Mouse (Mus musculus): ENCODE measurements around the gene Bcar3. TPM values are rescaled to one million over a fixed set of nuclear protein-coding genes. Genes with fewer than 3 reads are reported as not detected.

Gene Bcar3
- polyA plus RNA-seq, 1 experiment, result 8.2 TPM

GRCm38 (mm10) chr3:122371646-122372341 lies 77.9 kb downstream of the Bcar3 start:
- no peak for TF ChIP-seq POLR2A (IDR thresholded peaks at IDR 0.05; ENCODE audit: control insufficient read depth, extremely low read depth, insufficient read depth, low read length, poor library complexity)
- no peak for TF ChIP-seq CTCF (IDR thresholded peaks at IDR 0.05; ENCODE audit: borderline replicate concordance, control insufficient read depth, extremely low read depth, insufficient read depth, low read length, poor library complexity)
- 94% methylated on average over 8 of the region's 8 CpGs for WGBS
- H3K4me1 ChIP-seq (replicated peaks; ENCODE audit: control insufficient read depth, insufficient read depth, low read length), result no peaks in the 10 kb centered on the region
- H3K27ac ChIP-seq (ENCODE audit: control insufficient read depth, insufficient read depth, low read length), result no peak overlapping the region
- H3K4me3 ChIP-seq (ENCODE audit: control insufficient read depth, insufficient read depth, low read length), result no peak overlapping the region
- no peaks in the 10 kb centered on the region for H3K36me3 ChIP-seq (ENCODE audit: control insufficient read depth, insufficient read depth, low read length)
- no peaks in the 10 kb centered on the region for H3K27me3 ChIP-seq (ENCODE audit: control insufficient read depth, insufficient read depth, low read length)
- no peak for DNase-seq

DNA sequence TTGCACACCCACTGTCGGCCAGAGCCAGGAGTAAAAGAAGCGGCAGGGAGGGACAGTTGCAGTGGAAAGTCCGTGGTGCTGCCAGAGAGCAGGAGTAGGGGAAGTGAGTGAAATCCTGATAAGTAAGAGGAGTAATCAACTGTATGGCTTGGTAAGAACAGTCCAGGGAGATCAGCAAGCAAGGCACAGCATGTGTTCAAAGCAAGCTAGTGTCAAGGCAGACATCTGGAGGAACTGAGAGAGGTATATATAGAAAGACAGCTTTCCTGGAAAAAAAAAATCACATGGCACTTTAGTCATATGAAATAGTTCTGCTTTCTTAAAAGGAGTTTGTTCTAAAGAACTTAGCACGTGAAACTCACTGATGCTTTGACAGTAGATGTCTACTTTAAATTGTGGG lies 78.7 kb downstream of the Bcar3 start:
- WGBS, result 45% methylated on average over 4 of the region's 4 CpGs
- TF ChIP-seq POLR2A (IDR thresholded peaks at IDR 0.05; ENCODE audit: control insufficient read depth, extremely low read depth, insufficient read depth, low read length, poor library complexity) (no peak), CTCF (IDR thresholded peaks at IDR 0.05; ENCODE audit: borderline replicate concordance, control insufficient read depth, extremely low read depth, insufficient read depth, low read length, poor library complexity) (no peak)
- no peak for DNase-seq

DNA sequence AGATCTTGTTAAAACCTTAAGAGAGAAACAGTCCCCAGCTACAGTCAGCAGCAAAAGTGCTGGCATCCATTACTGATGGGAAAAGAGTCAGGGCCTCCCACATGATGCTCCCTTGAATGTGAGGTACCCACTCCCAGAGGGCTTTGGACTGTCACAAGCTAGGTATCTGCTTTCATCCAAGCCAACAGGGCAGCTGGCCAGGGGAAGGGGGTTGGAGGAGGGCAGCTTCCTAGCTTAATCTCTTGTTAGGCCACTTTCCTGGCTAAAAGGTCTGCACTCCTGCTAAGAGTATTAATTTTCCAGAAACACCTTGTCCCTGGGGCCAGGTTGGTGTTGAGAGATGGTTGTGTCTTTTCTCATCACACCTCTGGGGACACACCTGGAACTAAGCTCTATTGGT lies 82.1 kb downstream of the Bcar3 start:
- no peak for DNase-seq
- TF ChIP-seq CTCF (IDR thresholded peaks at IDR 0.05; ENCODE audit: borderline replicate concordance, control insufficient read depth, extremely low read depth, insufficient read depth, low read length, poor library complexity) (no peak), POLR2A (IDR thresholded peaks at IDR 0.05; ENCODE audit: control insufficient read depth, extremely low read depth, insufficient read depth, low read length, poor library complexity) (no peak)
- no peak overlapping the region for H3K4me3 ChIP-seq (ENCODE audit: control insufficient read depth, insufficient read depth, low read length)
- no peaks in the 10 kb centered on the region for H3K36me3 ChIP-seq (ENCODE audit: control insufficient read depth, insufficient read depth, low read length)
- no peaks in the 10 kb centered on the region for H3K4me1 ChIP-seq (replicated peaks; ENCODE audit: control insufficient read depth, insufficient read depth, low read length)
- H3K27me3 ChIP-seq (ENCODE audit: control insufficient read depth, insufficient read depth, low read length), result no peaks in the 10 kb centered on the region
- H3K27ac ChIP-seq (ENCODE audit: control insufficient read depth, insufficient read depth, low read length), result no peak overlapping the region

More for the DNA sequence above, 78.7 kb downstream of the Bcar3 start:
- no peaks in the 10 kb centered on the region for H3K36me3 ChIP-seq (ENCODE audit: control insufficient read depth, insufficient read depth, low read length)
- H3K4me1 ChIP-seq (replicated peaks; ENCODE audit: control insufficient read depth, insufficient read depth, low read length), result no peaks in the 10 kb centered on the region
- H3K27me3 ChIP-seq (ENCODE audit: control insufficient read depth, insufficient read depth, low read length), result no peaks in the 10 kb centered on the region
- H3K27ac ChIP-seq (ENCODE audit: control insufficient read depth, insufficient read depth, low read length), result no peak overlapping the region
- no peak overlapping the region for H3K4me3 ChIP-seq (ENCODE audit: control insufficient read depth, insufficient read depth, low read length)

GRCm38 (mm10) chr3:122376412-122376831 lies 82.5 kb downstream of the Bcar3 start:
- Histone ChIP-seq H3K27ac (ENCODE audit: control insufficient read depth, insufficient read depth, low read length) (no peak overlapping the region), H3K4me3 (ENCODE audit: control insufficient read depth, insufficient read depth, low read length) (no peak overlapping the region), H3K36me3 (ENCODE audit: control insufficient read depth, insufficient read depth, low read length) (no peaks in the 10 kb centered on the region), H3K4me1 (replicated peaks; ENCODE audit: control insufficient read depth, insufficient read depth, low read length) (no peaks in the 10 kb centered on the region), H3K27me3 (ENCODE audit: control insufficient read depth, insufficient read depth, low read length) (no peaks in the 10 kb centered on the region)
- DNase-seq, result no peak
- WGBS, result 86% methylated on average over 10 of the region's 10 CpGs
- no peak for TF ChIP-seq CTCF (IDR thresholded peaks at IDR 0.05; ENCODE audit: borderline replicate concordance, control insufficient read depth, extremely low read depth, insufficient read depth, low read length, poor library complexity)
- TF ChIP-seq POLR2A (IDR thresholded peaks at IDR 0.05; ENCODE audit: control insufficient read depth, extremely low read depth, insufficient read depth, low read length, poor library complexity), result no peak

DNA sequence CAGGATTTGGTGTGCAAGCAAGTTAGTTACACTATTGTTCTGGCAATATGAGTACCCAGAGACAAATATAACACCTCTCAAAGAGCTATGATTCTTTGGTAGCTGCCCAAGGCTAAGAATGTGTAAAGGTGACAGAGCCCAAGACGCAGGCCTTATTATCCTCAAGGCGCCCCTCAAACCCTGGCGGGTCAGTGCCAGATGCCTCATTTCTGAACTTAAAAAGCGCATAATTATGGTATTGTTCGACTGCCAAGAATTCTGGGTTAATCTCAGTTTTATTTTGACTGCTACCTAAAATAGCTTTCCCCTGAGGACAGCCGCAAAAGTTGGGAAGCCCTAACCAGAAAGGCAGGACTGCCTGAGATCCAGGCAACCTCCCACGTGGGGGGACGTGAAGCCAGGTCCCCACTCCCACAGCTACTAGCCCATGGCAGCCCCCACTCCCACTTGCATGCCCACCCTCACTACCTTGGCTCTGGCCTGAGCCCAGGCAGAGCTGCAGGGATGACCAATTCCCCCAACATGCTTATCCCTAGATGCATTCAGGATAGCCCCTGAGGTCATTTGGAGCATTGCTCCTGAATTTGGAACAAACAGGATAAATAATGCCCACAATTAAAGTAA lies 83.0 kb downstream of the Bcar3 start:
- H3K4me1 ChIP-seq (replicated peaks; ENCODE audit: control insufficient read depth, insufficient read depth, low read length), result no peaks in the 10 kb centered on the region
- H3K36me3 ChIP-seq (ENCODE audit: control insufficient read depth, insufficient read depth, low read length), result no peaks in the 10 kb centered on the region
- 93% methylated on average over 8 of the region's 8 CpGs for WGBS
- H3K27me3 ChIP-seq (ENCODE audit: control insufficient read depth, insufficient read depth, low read length), result no peaks in the 10 kb centered on the region
- DNase-seq, result no peak
- TF ChIP-seq POLR2A (IDR thresholded peaks at IDR 0.05; ENCODE audit: control insufficient read depth, extremely low read depth, insufficient read depth, low read length, poor library complexity) (no peak), CTCF (IDR thresholded peaks at IDR 0.05; ENCODE audit: borderline replicate concordance, control insufficient read depth, extremely low read depth, insufficient read depth, low read length, poor library complexity) (no peak)
- H3K27ac ChIP-seq (ENCODE audit: control insufficient read depth, insufficient read depth, low read length), result no peak overlapping the region
- no peak overlapping the region for H3K4me3 ChIP-seq (ENCODE audit: control insufficient read depth, insufficient read depth, low read length)

- Histone ChIP-seq H3K27me3 (ENCODE audit: control insufficient read depth, insufficient read depth, low read length) (no peaks in the 10 kb centered on the region), H3K4me3 (ENCODE audit: control insufficient read depth, insufficient read depth, low read length) (no peak overlapping the region), H3K27ac (ENCODE audit: control insufficient read depth, insufficient read depth, low read length) (no peak overlapping the region), H3K36me3 (ENCODE audit: control insufficient read depth, insufficient read depth, low read length) (no peaks in the 10 kb centered on the region), H3K4me1 (replicated peaks; ENCODE audit: control insufficient read depth, insufficient read depth, low read length) (no peaks in the 10 kb centered on the region)
- DNase-seq, result no peak
- WGBS, result 14% methylated on average over 6 of the region's 6 CpGs
- no peak for TF ChIP-seq CTCF (IDR thresholded peaks at IDR 0.05; ENCODE audit: borderline replicate concordance, control insufficient read depth, extremely low read depth, insufficient read depth, low read length, poor library complexity)
- TF ChIP-seq POLR2A (IDR thresholded peaks at IDR 0.05; ENCODE audit: control insufficient read depth, extremely low read depth, insufficient read depth, low read length, poor library complexity), result no peak
These were observed 84.7 kb downstream of the Bcar3 start for GRCm38 (mm10) chr3:122378634-122379033.
